Mouse (Mus musculus) ES-E14 (cell line): Measurements from ENCODE around the gene Gm18336. TPM values are rescaled to one million over a fixed set of nuclear protein-coding genes. Genes with fewer than 3 reads are reported as not detected.

Source experiments
- DNase-seq: peaks from one replicate; pipeline ENCODE4 v3.0.0-alpha.2; 2013; ENCODE audit warnings: low read depth, low spot score
- H3K27ac ChIP-seq: 2 replicates; pipeline ENCODE4 v1.5.1; 2012; ENCODE audit warnings: low read depth, mild to moderate bottlenecking, low read length, moderate library complexity, mixed read lengths; ENCODE audit not compliant: poor library complexity, insufficient read depth, severe bottlenecking
- H3K36me3 ChIP-seq: 2 replicates; pipeline ENCODE4 v1.6.1; 2012; ENCODE audit warnings: mild to moderate bottlenecking, low read length, moderate library complexity, mixed read lengths; ENCODE audit not compliant: control insufficient read depth, poor library complexity, insufficient read depth, severe bottlenecking
- H3K4me1 ChIP-seq, 2 experiments: fragments of 150-350 bp in 1 of 2; sonication (generic) in 1 of 2; 2 replicates each; pipeline ENCODE4 v1.6.1; 2012; ENCODE audit warnings: low read length in 2 of 2, mild to moderate bottlenecking in 1 of 2, mixed read lengths in 1 of 2; ENCODE audit not compliant: control insufficient read depth in 2 of 2, insufficient read depth in 2 of 2, poor library complexity in 1 of 2
- H3K4me3 ChIP-seq, 2 experiments: fragments of 150-350 bp in 1 of 2; sonication (generic) in 1 of 2; 2 replicates each; pipeline ENCODE4 v1.5.1; 2012; ENCODE audit warnings: low read length in 2 of 2, low read depth in 1 of 2, mild to moderate bottlenecking in 1 of 2, mixed read lengths in 1 of 2; ENCODE audit not compliant: insufficient read depth in 1 of 2, poor library complexity in 1 of 2, severe bottlenecking in 1 of 2
- H3K9ac ChIP-seq: 2 replicates; pipeline ENCODE4 v1.6.1; 2012; ENCODE audit warnings: low read depth, mild to moderate bottlenecking, low read length, mixed read lengths; ENCODE audit not compliant: poor library complexity, insufficient read depth, severe bottlenecking
- H3K9me3 ChIP-seq: fragments of 150-350 bp; sonication (generic); 2 replicates; pipeline ENCODE4 v1.6.1; 2012; ENCODE audit warnings: low read depth, mild to moderate bottlenecking, low read length; ENCODE audit not compliant: control insufficient read depth, insufficient read depth
- CHD2 ChIP-seq: IDR thresholded peaks from 2 replicates; pipeline ENCODE4 v1.6.1; 2014; ENCODE audit warnings: mild to moderate bottlenecking, low read depth, low read length, inconsistent platforms
- HCFC1 ChIP-seq: IDR thresholded peaks from 2 replicates; pipeline ENCODE4 v1.6.1; 2012; ENCODE audit warnings: low read length, inconsistent platforms, borderline replicate concordance; ENCODE audit not compliant: insufficient read depth
- MAFK ChIP-seq: IDR thresholded peaks from 2 replicates; pipeline ENCODE4 v1.6.1; 2014; ENCODE audit warnings: mild to moderate bottlenecking, low read depth, low read length, inconsistent platforms; ENCODE audit not compliant: insufficient read depth
- ZC3H11A ChIP-seq: IDR thresholded peaks from 2 replicates; pipeline ENCODE4 v1.6.1; 2012; ENCODE audit warnings: low read depth, mild to moderate bottlenecking, inconsistent platforms, low read length, borderline replicate concordance
- ZNF384 ChIP-seq: IDR thresholded peaks from 2 replicates; pipeline ENCODE4 v1.6.1; 2012; ENCODE audit warnings: low read depth, low read length, inconsistent platforms
- in situ Hi-C, 2 experiments: fragments of 600-800 bp; cut with MboI; formaldehyde crosslinking; loops; one replicate each; pipeline ENCODE4 v1.15.1; 2025; ENCODE audit warnings: low sequenced_read_pairs in 2 of 2, inconsistent platforms in 1 of 2; ENCODE audit not compliant: unreplicated experiment in 2 of 2
- total RNA-seq: library from RNA; depleted of rRNA; stranded (reverse); fragments of 300-350 nt; gene quantifications from 2 replicates; pipeline ENCODE4 v1.2.3, GENCODE M21; 2012

Gene Gm18336
- total RNA-seq, 1 experiment: 15.6 TPM

DNA sequence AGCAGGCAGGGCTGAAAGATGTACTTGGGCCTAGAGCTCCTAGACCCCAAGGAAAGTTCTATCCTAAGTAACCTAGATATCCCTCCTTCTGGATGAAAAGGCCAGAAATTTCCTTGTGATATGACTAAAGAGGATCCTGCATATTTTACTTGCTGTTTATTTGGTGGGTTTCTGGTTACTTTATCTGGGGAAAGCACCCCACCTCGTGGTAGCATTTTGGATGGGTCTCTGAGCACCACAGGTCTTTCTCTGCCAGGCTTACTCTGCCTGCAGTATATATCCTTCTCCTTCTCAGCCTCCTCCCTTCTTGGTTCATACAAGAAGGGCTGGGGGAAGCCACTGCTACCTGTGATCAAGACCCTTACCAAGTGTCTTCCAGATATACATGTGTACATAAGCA, 14.2 kb upstream of the Gm18336 start:
- Histone ChIP-seq H3K4me3 (no peak overlapping the region), H3K36me3 (no peaks in the 10 kb centered on the region), H3K9ac (no peak overlapping the region), H3K27ac (no peak overlapping the region), H3K4me1 (no peaks in the 10 kb centered on the region), H3K9me3 (no peaks in the 10 kb centered on the region)
- no peak for DNase-seq
- in situ Hi-C loops: no loop called here
- no peak for TF ChIP-seq CHD2

DNA sequence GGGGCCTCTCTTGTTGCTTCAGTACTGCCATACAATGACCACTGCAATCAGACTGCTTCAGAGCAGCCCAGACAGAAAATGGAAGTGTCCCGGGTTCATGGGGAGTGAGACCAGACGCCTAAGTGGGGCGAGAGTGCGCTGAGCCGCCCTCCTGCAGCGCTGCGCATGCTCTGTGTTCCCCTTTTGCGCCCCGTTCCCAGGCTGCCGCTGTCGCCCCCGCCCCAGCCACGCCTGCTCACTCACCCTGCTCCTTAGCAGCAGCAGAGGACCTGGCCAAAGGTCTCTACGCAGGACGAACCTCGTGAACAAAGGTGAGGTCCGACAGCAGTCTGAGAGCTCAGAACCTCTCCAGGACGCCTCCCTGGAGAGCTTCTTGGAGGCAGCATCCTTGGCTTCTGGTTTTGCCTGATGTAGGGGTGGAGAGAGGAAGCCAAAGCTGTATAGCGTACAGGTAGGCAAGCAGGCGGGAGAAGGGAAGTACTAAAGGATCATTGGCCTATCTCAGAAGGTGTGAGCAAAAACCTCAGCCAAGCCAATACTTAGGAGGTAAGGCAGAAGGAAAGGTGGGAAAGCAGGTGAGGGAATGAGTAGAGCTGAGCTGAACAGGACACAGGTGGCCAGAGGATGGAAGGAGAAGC, 12.5 kb upstream of the Gm18336 start, which contains the start of gene Zfp92:
TSS of gene Zfp92 (plus strand) at position 217 of the 638 bp plus-strand sequence.
- Histone ChIP-seq H3K27ac (no peak within 1 kb of the TSS), H3K4me1 (no peaks in the 10 kb centered on the region), H3K36me3 (no peaks in the 10 kb centered on the region), H3K9ac (no peak within 1 kb of the TSS), H3K9me3 (no peaks in the 10 kb centered on the region), H3K4me3 (peak within 1 kb of the TSS in 1 of 2 experiments; percentile 26; a peak in 1 of 4 replicates)
- in situ Hi-C loops: no loop called here
- TF ChIP-seq MAFK (no peak), HCFC1 (no peak), CHD2 (no peak), ZNF384 (no peak), ZC3H11A (no peak)
- no peak for DNase-seq

DNA sequence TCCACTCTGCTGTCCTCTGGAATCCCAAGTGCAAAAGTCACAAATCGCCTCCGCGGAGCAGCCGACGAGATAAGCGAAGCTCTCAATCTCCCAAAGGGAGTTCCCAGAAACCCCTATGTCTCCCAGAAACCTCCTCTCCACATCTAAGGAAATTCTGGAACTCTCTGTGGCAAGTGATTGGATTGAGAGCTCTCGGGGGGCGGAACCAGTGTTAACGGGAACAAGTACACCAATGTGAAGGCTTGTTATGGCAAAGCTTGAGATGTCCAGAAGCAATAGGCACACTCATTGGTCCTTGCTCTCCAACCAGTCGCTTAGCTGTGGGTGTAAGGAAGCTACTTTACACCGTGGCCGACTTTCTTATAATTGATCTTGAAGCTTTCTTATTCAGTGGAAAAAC, 3.1 kb upstream of the Gm18336 start:
- Histone ChIP-seq H3K9ac (no peak overlapping the region), H3K9me3 (no peaks in the 10 kb centered on the region), H3K4me3 (peak overlapping the region; percentile 48 to 61; a peak in 3 of 4 replicates), H3K36me3 (no peaks in the 10 kb centered on the region), H3K4me1 (no peaks in the 10 kb centered on the region; a peak in 1 of 4 replicates), H3K27ac (no peak overlapping the region)
- DNase-seq: no peak
- no peak for TF ChIP-seq CHD2
- TF ChIP-seq ZC3H11A: no peak
- TF ChIP-seq HCFC1: no peak
- no peak for TF ChIP-seq ZNF384
- no peak for TF ChIP-seq MAFK
- in situ Hi-C loops: no loop called here

DNA sequence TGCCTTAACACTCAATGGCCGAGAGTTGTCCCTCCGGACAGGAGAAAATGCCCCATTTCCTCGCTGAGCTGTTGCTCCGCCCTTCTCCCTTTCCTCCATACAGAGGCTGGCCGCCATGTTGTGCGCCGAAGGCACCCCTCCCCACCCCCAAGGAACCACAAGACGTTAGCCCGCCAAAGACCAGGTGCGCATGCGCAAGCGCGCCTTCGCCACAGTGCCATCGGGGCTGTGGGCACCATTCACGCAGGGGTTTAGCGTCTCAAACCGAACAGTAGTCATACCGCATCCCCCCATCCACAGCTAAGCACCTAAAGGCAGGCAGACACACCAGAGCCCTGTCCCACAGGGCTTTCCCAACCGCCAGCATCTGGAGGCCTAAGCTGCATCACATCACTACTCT, 2.4 kb upstream of the Gm18336 start:
- Histone ChIP-seq H3K27ac (no peak overlapping the region), H3K36me3 (no peaks in the 10 kb centered on the region), H3K4me1 (no peaks in the 10 kb centered on the region; a peak in 1 of 4 replicates), H3K9me3 (no peaks in the 10 kb centered on the region), H3K9ac (peak overlapping the region; percentile 7; the same call in 1 of the 2 replicates), H3K4me3 (peak overlapping the region; percentile 48 to 61)
- TF ChIP-seq ZC3H11A: no peak
- in situ Hi-C loops: no loop called here
- DNase-seq: no peak

GRCm38 (mm10) chrX:73396446-73396845, 2.1 kb downstream of the Gm18336 start:
- H3K9me3 ChIP-seq: no peaks in the 10 kb centered on the region
- in situ Hi-C loops: no loop called here
- H3K4me1 ChIP-seq: no peaks in the 10 kb centered on the region; a peak in 1 of 4 replicates
- H3K4me3 ChIP-seq: no peak overlapping the region
- H3K27ac ChIP-seq: no peak overlapping the region
- no peak overlapping the region for H3K9ac ChIP-seq
- DNase-seq: no peak
- H3K36me3 ChIP-seq: no peaks in the 10 kb centered on the region
- TF ChIP-seq HCFC1 (no peak), CHD2 (no peak), ZNF384 (no peak)
